Mouse (Mus musculus) forebrain, embryonic 11.5 days (tissue): ENCODE results near the gene Gm17334. TPM values are rescaled to one million over a fixed set of nuclear protein-coding genes. Genes with fewer than 3 reads are reported as not detected.

Source experiments
- ATAC-seq: fragments of 200-750 bp; cut with Nextera tagmentation; replicated peaks from 2 replicates; pipeline ENCODE4 v1.8.0; 2017; ENCODE audit warnings: moderate TSS enrichment; ENCODE audit not compliant: low FRiP score
- DNase-seq: peaks from one replicate; pipeline ENCODE4 v3.0.0-alpha.2; 2017; ENCODE audit warnings: low spot score
- H3K27ac ChIP-seq: fragments of 300-500 bp; sonication (generic); 2 replicates; pipeline ENCODE4 v1.5.1; 2014; ENCODE audit warnings: low read depth, low read length
- H3K27me3 ChIP-seq: fragments of 300-500 bp; sonication (generic); 2 replicates; pipeline ENCODE4 v1.6.1; 2014; ENCODE audit warnings: mild to moderate bottlenecking, low read length, mixed read lengths; ENCODE audit not compliant: control insufficient read depth, insufficient read depth
- H3K36me3 ChIP-seq: fragments of 300-500 bp; sonication (generic); 2 replicates; pipeline ENCODE4 v1.6.1; 2014; ENCODE audit warnings: mild to moderate bottlenecking, low read length, moderate library complexity, mixed read lengths; ENCODE audit not compliant: control insufficient read depth, insufficient read depth
- H3K4me1 ChIP-seq: fragments of 300-500 bp; sonication (generic); replicated peaks from 2 replicates; pipeline ENCODE4 v1.6.1; 2014; ENCODE audit warnings: low read length, mixed read lengths; ENCODE audit not compliant: control insufficient read depth, insufficient read depth
- H3K4me2 ChIP-seq: fragments of 300-500 bp; sonication (generic); 2 replicates; pipeline ENCODE4 v1.6.1; 2014; ENCODE audit warnings: low read depth, mild to moderate bottlenecking, low read length, moderate library complexity, mixed read lengths; ENCODE audit not compliant: severe bottlenecking
- H3K4me3 ChIP-seq: fragments of 300-500 bp; sonication (generic); 2 replicates; pipeline ENCODE4 v1.5.1; 2014; ENCODE audit warnings: low read depth, low read length
- H3K9ac ChIP-seq: fragments of 300-500 bp; sonication (generic); 2 replicates; pipeline ENCODE4 v1.6.1; 2014; ENCODE audit warnings: low read length
- H3K9me3 ChIP-seq: fragments of 300-500 bp; sonication (generic); 2 replicates; pipeline ENCODE4 v1.6.1; 2016; ENCODE audit warnings: low read length, mixed read lengths; ENCODE audit not compliant: control insufficient read depth
- WGBS: fragments of 180-500 bp; shearing (Covaris S2); extraction: QIAGEN DNeasy Blood & Tissue Kit; methylation state at CpG from one replicate; pipeline ENCODE4 v1.1.7; 2014; 5-methylcytosine and 5-hydroxymethylcytosine counted together
- polyA plus RNA-seq: library from polyadenylated mRNA; unstranded; fragments of >200 nt; fragmentation: Nextera tagmentation; extraction: Ambion mirVana; gene quantifications from 2 replicates; pipeline ENCODE4 v1.2.1, GENCODE M21; 2014

Gene Gm17334
- polyA plus RNA-seq, 1 experiment from 2014 or later = not detected

DNA sequence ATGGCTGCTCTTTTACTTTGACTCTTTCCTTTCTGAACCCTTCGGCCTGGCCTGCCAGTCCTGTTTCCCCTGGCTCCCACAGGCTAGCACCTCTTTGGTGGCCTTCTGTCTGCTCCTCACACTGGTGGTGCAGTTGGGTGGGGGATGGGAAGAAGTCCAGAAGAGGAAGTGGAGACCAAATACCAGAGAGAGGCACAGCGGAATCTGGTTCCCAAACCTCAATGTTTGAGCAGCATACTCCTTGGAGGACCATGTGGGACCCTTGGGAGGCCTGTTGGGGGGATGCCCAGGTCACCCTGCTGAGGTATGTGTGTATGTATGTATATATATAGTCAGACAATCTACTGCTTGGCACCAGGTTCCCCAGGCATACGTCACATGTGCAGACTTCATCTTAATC lies 21.0 kb upstream of the Gm17334 start:
- no peak overlapping the region for H3K4me3 ChIP-seq
- ATAC-seq (no peak), DNase-seq (no peak)
- no peaks in the 10 kb centered on the region for H3K4me1 ChIP-seq
- no peak overlapping the region for H3K9ac ChIP-seq
- no peak overlapping the region for H3K27ac ChIP-seq
- no peaks in the 10 kb centered on the region for H3K36me3 ChIP-seq
- H3K9me3 ChIP-seq = no peaks in the 10 kb centered on the region
- H3K4me2 ChIP-seq = no peak overlapping the region
- WGBS = 93% methylated on average over 3 of the region's 3 CpGs
- no peaks in the 10 kb centered on the region for H3K27me3 ChIP-seq

- Histone ChIP-seq H3K36me3 (no peaks in the 10 kb centered on the region), H3K4me3 (no peak overlapping the region), H3K27ac (no peak overlapping the region), H3K27me3 (no peaks in the 10 kb centered on the region), H3K9ac (no peak overlapping the region), H3K9me3 (no peaks in the 10 kb centered on the region), H3K4me1 (no peaks in the 10 kb centered on the region), H3K4me2 (no peak overlapping the region)
- DNase-seq = no peak
- 80% methylated on average over 3 of the region's 3 CpGs for WGBS
- ATAC-seq = no peak
Measured at GRCm38 (mm10) chr11:53792986-53793385, 20.0 kb upstream of the Gm17334 start.

DNA sequence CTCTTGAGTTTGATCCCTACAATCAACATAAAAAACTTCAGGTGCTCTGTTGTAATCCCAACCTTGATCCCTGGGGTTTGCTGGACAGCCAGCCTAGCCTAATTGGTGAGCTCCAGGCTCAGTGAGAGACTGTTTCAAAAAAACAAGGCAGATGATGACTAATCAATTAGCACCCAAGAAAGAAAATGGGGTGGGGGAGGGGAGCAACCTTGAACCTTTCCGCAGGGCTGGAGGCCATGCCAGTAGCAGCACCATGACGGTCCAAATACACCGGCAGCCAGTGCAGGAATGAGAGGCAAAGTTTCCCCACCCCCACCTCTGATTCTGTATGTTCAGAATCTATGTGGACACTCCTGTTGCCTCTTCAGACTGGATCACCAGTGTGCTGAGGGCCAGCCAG lies 16.3 kb upstream of the Gm17334 start:
- Histone ChIP-seq H3K27ac (no peak overlapping the region), H3K4me3 (no peak overlapping the region), H3K36me3 (no peaks in the 10 kb centered on the region), H3K4me1 (no peaks in the 10 kb centered on the region), H3K27me3 (no peaks in the 10 kb centered on the region), H3K9me3 (no peaks in the 10 kb centered on the region), H3K4me2 (no peak overlapping the region), H3K9ac (no peak overlapping the region)
- ATAC-seq = no peak
- no peak for DNase-seq
- WGBS = 74% methylated on average over 3 of the region's 3 CpGs

- no peak overlapping the region for H3K9ac ChIP-seq
- H3K9me3 ChIP-seq = no peaks in the 10 kb centered on the region
- no peaks in the 10 kb centered on the region for H3K27me3 ChIP-seq
- no peaks in the 10 kb centered on the region for H3K4me1 ChIP-seq
- WGBS = 76% methylated on average over 8 of the region's 8 CpGs
- H3K27ac ChIP-seq = no peak overlapping the region
- DNase-seq (no peak), ATAC-seq (no peak)
- no peak overlapping the region for H3K4me3 ChIP-seq
- no peaks in the 10 kb centered on the region for H3K36me3 ChIP-seq
- no peak overlapping the region for H3K4me2 ChIP-seq
Measured at GRCm38 (mm10) chr11:53788196-53788595, 15.2 kb upstream of the Gm17334 start.

DNA sequence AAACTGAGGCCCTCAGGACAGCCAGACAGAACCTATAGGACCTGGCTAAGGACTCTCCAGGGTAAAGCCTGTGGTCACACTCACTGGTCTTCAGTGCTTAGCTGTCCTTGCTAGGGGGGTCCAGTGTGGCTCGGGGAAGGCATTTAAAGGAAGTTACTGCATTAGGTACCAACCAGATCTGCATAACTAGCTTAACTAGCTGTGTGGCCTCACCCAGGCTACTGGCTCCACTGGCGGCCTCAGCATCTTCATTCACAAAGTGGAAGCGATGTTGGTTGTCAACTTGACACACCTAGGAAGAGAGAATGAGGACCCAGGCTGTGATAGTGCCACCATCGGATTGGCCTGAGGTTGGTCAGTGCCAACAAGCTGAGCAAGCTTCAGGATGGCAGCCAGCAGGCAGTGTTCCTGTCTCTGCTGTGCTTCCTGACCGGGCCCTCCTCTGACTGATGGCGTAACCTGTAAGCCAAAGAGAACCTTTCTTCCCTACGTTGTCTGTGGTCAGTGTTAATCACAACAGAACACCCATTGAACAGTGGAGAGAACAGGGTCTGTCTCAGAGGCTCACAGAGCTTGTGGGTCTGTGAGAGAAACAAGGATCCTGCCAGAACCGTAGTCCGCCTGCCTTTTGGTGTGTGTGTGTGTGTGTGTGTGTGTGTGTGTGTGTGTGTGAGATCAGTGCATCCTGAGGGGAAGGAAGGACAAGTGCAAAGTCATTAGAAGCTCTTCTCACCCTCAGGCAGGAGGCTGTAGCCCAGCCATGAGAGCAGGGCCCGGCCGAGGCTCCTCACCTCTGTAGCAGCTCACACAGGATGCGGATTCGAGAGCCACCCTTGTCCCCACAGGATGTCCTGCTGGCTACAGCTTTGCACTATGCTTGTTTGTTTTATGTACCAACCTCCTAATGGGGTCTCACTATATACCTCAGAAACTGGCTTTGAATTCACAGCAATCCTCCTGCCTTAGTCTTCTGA lies 13.4 kb upstream of the Gm17334 start:
- H3K27me3 ChIP-seq = no peaks in the 10 kb centered on the region
- no peak overlapping the region for H3K27ac ChIP-seq
- H3K36me3 ChIP-seq = no peaks in the 10 kb centered on the region
- H3K9ac ChIP-seq = no peak overlapping the region
- H3K4me3 ChIP-seq = no peak overlapping the region
- WGBS = 82% methylated on average over 13 of the region's 13 CpGs
- no peaks in the 10 kb centered on the region for H3K4me1 ChIP-seq
- H3K4me2 ChIP-seq = no peak overlapping the region
- ATAC-seq (no peak), DNase-seq (no peak)
- no peaks in the 10 kb centered on the region for H3K9me3 ChIP-seq

- Histone ChIP-seq H3K27me3 (no peaks in the 10 kb centered on the region), H3K36me3 (no peaks in the 10 kb centered on the region), H3K4me2 (no peak overlapping the region), H3K4me3 (no peak overlapping the region), H3K27ac (no peak overlapping the region), H3K9me3 (no peaks in the 10 kb centered on the region), H3K9ac (no peak overlapping the region), H3K4me1 (no peaks in the 10 kb centered on the region)
- ATAC-seq (no peak), DNase-seq (no peak)
- 81% methylated on average over 3 of the region's 3 CpGs for WGBS
Measured at GRCm38 (mm10) chr11:53785311-53785936, 12.4 kb upstream of the Gm17334 start.

- H3K27ac ChIP-seq = no peak overlapping the region
- ATAC-seq (no peak), DNase-seq (no peak)
- H3K9ac ChIP-seq = no peak overlapping the region
- no peaks in the 10 kb centered on the region for H3K4me1 ChIP-seq
- H3K36me3 ChIP-seq = no peaks in the 10 kb centered on the region
- H3K4me3 ChIP-seq = no peak overlapping the region
- H3K27me3 ChIP-seq = no peaks in the 10 kb centered on the region
- H3K9me3 ChIP-seq = no peaks in the 10 kb centered on the region
- WGBS = 90% methylated on average over 9 of the region's 9 CpGs
- H3K4me2 ChIP-seq = no peak overlapping the region
Measured at GRCm38 (mm10) chr11:53783288-53783687, 10.3 kb upstream of the Gm17334 start.

GRCm38 (mm10) chr11:53781964-53782363 lies 9.0 kb upstream of the Gm17334 start:
- Histone ChIP-seq H3K9me3 (no peaks in the 10 kb centered on the region), H3K27me3 (no peaks in the 10 kb centered on the region), H3K9ac (no peak overlapping the region), H3K36me3 (no peaks in the 10 kb centered on the region), H3K4me1 (no peaks in the 10 kb centered on the region), H3K27ac (no peak overlapping the region), H3K4me3 (no peak overlapping the region), H3K4me2 (no peak overlapping the region)
- ATAC-seq (no peak), DNase-seq (no peak)
- 95% methylated on average over 7 of the region's 7 CpGs for WGBS
